Mouse (Mus musculus) C2C12 (cell line): ENCODE results near the gene Nfib.

ENCODE experiments used
- CEBPB ChIP-seq: IDR thresholded peaks from one replicate; pipeline ENCODE4 v1.6.1; 2011; ENCODE audit warnings: low read depth, mild to moderate bottlenecking, control low read depth, moderate library complexity
- CTCF ChIP-seq: IDR thresholded peaks from one replicate; pipeline ENCODE4 v1.5.1; 2011; ENCODE audit not compliant: control insufficient read depth, insufficient read depth, insufficient read length
- MYOD1 ChIP-seq: IDR thresholded peaks from one replicate; pipeline ENCODE4 v1.6.1; 2011; ENCODE audit warnings: low read depth; ENCODE audit not compliant: control insufficient read depth, insufficient read length

GRCm38 (mm10) chr4:82519935-82520334 lies 185.6 kb downstream of the Nfib start:
- TF ChIP-seq MYOD1 (no peak), CTCF (no peak), CEBPB (no peak)
